Mouse (Mus musculus) MEL (cell line): ENCODE data around the gene Gatad1. TPM values are rescaled to one million over a fixed set of nuclear protein-coding genes. Genes with fewer than 3 reads are reported as not detected.

ENCODE experiments used
- DNase-seq: peaks from one replicate; pipeline ENCODE4 v3.0.0; 2011; ENCODE audit warnings: low read depth, low spot score
- H3K27ac ChIP-seq: 2 replicates; pipeline ENCODE4 v1.5.1; 2012; ENCODE audit warnings: low read depth, mild to moderate bottlenecking, control low read depth, low read length, moderate library complexity; ENCODE audit not compliant: control insufficient read depth
- H3K27me3 ChIP-seq, 2 experiments: fragments of 150-350 bp in 1 of 2; sonication (generic) in 1 of 2; 2 replicates each; pipeline ENCODE4 v1.6.1; 2012; ENCODE audit warnings: low read length in 2 of 2, mild to moderate bottlenecking in 2 of 2, improper control_type of control experiment in 1 of 2, moderate library complexity in 1 of 2; ENCODE audit not compliant: insufficient read depth in 2 of 2, control insufficient read depth in 1 of 2
- H3K36me3 ChIP-seq, 2 experiments: 2 replicates each; pipeline ENCODE4 v1.6.1; 2012 to 2014; ENCODE audit warnings: low read length in 2 of 2, improper control_type of control experiment in 1 of 2, inconsistent platforms in 1 of 2, mild to moderate bottlenecking in 1 of 2; ENCODE audit not compliant: insufficient read depth in 2 of 2, control insufficient read depth in 1 of 2
- H3K4me1 ChIP-seq, 2 experiments: fragments of 150-350 bp in 1 of 2; sonication (generic) in 1 of 2; 2 replicates each; pipeline ENCODE4 v1.6.1; 2012; ENCODE audit warnings: low read length in 2 of 2, improper control_type of control experiment in 1 of 2, mild to moderate bottlenecking in 1 of 2; ENCODE audit not compliant: insufficient read depth in 2 of 2, control insufficient read depth in 1 of 2
- H3K4me3 ChIP-seq, 2 experiments: fragments of 150-350 bp in 1 of 2; sonication (generic) in 1 of 2; 2 replicates each; pipeline ENCODE4 v1.5.1; 2012; ENCODE audit warnings: low read depth in 2 of 2, low read length in 2 of 2, mild to moderate bottlenecking in 2 of 2, moderate library complexity in 2 of 2, control low read depth in 1 of 2, improper control_type of control experiment in 1 of 2; ENCODE audit not compliant: control insufficient read depth in 1 of 2, insufficient read depth in 1 of 2
- H3K79me2 ChIP-seq: 2 replicates; pipeline ENCODE4 v1.6.1; 2012; ENCODE audit warnings: mild to moderate bottlenecking, low read length, moderate library complexity; ENCODE audit not compliant: control insufficient read depth, poor library complexity, insufficient read depth
- H3K9ac ChIP-seq: 2 replicates; pipeline ENCODE4 v1.6.1; 2012; ENCODE audit warnings: low read depth, mild to moderate bottlenecking, control low read depth, low read length, moderate library complexity; ENCODE audit not compliant: control insufficient read depth, poor library complexity, severe bottlenecking
- H3K9me3 ChIP-seq: fragments of 150-350 bp; sonication (generic); replicated peaks from 2 replicates; pipeline ENCODE4 v1.6.1; 2012; ENCODE audit warnings: mild to moderate bottlenecking, low read length, improper control_type of control experiment, moderate library complexity; ENCODE audit not compliant: insufficient read depth
- CHD1 ChIP-seq: IDR thresholded peaks from 2 replicates; pipeline ENCODE4 v1.6.1; 2012; ENCODE audit warnings: low read depth, mild to moderate bottlenecking, inconsistent platforms, low read length, improper control_type of control experiment
- CHD2 ChIP-seq: IDR thresholded peaks from 2 replicates; pipeline ENCODE4 v1.6.1; 2011; ENCODE audit warnings: low read length, improper control_type of control experiment
- CTCF ChIP-seq, 3 experiments: IDR thresholded peaks in 2 of 3; conservative IDR thresholded peaks in 1 of 3; 2 replicates each; pipeline ENCODE4 v1.5.1; 2011 to 2012; ENCODE audit warnings: low read length in 3 of 3, low read depth in 2 of 3, mild to moderate bottlenecking in 2 of 3, improper control_type of control experiment in 1 of 3, inconsistent platforms in 1 of 3, mixed read lengths in 1 of 3, moderate library complexity in 1 of 3; ENCODE audit not compliant: control insufficient read depth in 1 of 3, insufficient read depth in 1 of 3, poor library complexity in 1 of 3, severe bottlenecking in 1 of 3
- E2F4 ChIP-seq: IDR thresholded peaks from 2 replicates; pipeline ENCODE4 v1.6.1; 2011; ENCODE audit warnings: low read depth, low read length, improper control_type of control experiment, borderline replicate concordance
- ELF1 ChIP-seq: IDR thresholded peaks from 2 replicates; pipeline ENCODE4 v1.6.1; 2014; ENCODE audit warnings: low read depth, mild to moderate bottlenecking, inconsistent platforms, low read length, improper control_type of control experiment, moderate library complexity
- EP300 ChIP-seq, 2 experiments: IDR thresholded peaks; 2 replicates each; pipeline ENCODE4 v1.6.1; 2011; ENCODE audit warnings: improper control_type of control experiment in 2 of 2, low read length in 2 of 2, low read depth in 1 of 2, mild to moderate bottlenecking in 1 of 2
- ETS1 ChIP-seq: IDR thresholded peaks from 2 replicates; pipeline ENCODE4 v1.6.1; 2012; ENCODE audit warnings: low read depth, mild to moderate bottlenecking, inconsistent platforms, low read length, improper control_type of control experiment, moderate library complexity
- GABPA ChIP-seq: IDR thresholded peaks from 2 replicates; pipeline ENCODE4 v1.6.1; 2012; ENCODE audit warnings: low read depth, mild to moderate bottlenecking, inconsistent platforms, low read length, improper control_type of control experiment, moderate library complexity
- HCFC1 ChIP-seq: IDR thresholded peaks from 2 replicates; pipeline ENCODE4 v1.6.1; 2012; ENCODE audit warnings: low read depth, mild to moderate bottlenecking, inconsistent platforms, low read length, improper control_type of control experiment, moderate library complexity
- KAT2A ChIP-seq: conservative IDR thresholded peaks from 2 replicates; pipeline ENCODE4 v1.6.1; 2012; ENCODE audit warnings: low read depth, low read length, improper control_type of control experiment, inconsistent platforms
- MAX ChIP-seq: IDR thresholded peaks from 2 replicates; pipeline ENCODE4 v1.6.1; 2011; ENCODE audit warnings: low read length, improper control_type of control experiment
- MAZ ChIP-seq: IDR thresholded peaks from 2 replicates; pipeline ENCODE4 v1.6.1; 2012; ENCODE audit warnings: low read depth, mild to moderate bottlenecking, inconsistent platforms, low read length, improper control_type of control experiment
- MEF2A ChIP-seq: IDR thresholded peaks from 2 replicates; pipeline ENCODE4 v1.6.1; 2014; ENCODE audit warnings: low read depth, mild to moderate bottlenecking, inconsistent platforms, low read length, improper control_type of control experiment; ENCODE audit not compliant: poor library complexity, insufficient replicate concordance, severe bottlenecking; ENCODE audit errors: extremely low read depth
- MXI1 ChIP-seq: IDR thresholded peaks from 2 replicates; pipeline ENCODE4 v1.6.1; 2011; ENCODE audit warnings: mild to moderate bottlenecking, low read depth, low read length, improper control_type of control experiment
- MYB ChIP-seq: IDR thresholded peaks from 2 replicates; pipeline ENCODE4 v1.6.1; 2011; ENCODE audit warnings: mild to moderate bottlenecking, low read depth, low read length, improper control_type of control experiment
- MYC ChIP-seq: IDR thresholded peaks from 2 replicates; pipeline ENCODE4 v1.6.1; 2011; ENCODE audit warnings: low read depth, mild to moderate bottlenecking, low read length, improper control_type of control experiment, moderate library complexity
- NELFE ChIP-seq: IDR thresholded peaks from 2 replicates; pipeline ENCODE4 v1.6.1; 2011; ENCODE audit warnings: low read depth, low read length, improper control_type of control experiment
- POLR2A ChIP-seq, 2 experiments: IDR thresholded peaks; 2 replicates each; pipeline ENCODE4 v1.6.1; 2011 to 2012; ENCODE audit warnings: low read length in 2 of 2, mild to moderate bottlenecking in 2 of 2, control low read depth in 1 of 2, improper control_type of control experiment in 1 of 2, low read depth in 1 of 2, moderate library complexity in 1 of 2; ENCODE audit not compliant: control insufficient read depth in 1 of 2, insufficient read depth in 1 of 2, poor library complexity in 1 of 2
- POLR2AphosphoS2 ChIP-seq: IDR thresholded peaks from 2 replicates; pipeline ENCODE4 v1.6.1; 2011; ENCODE audit warnings: low read length, improper control_type of control experiment
- RAD21 ChIP-seq: IDR thresholded peaks from 2 replicates; pipeline ENCODE4 v1.6.1; 2011; ENCODE audit warnings: mild to moderate bottlenecking, low read depth, low read length, improper control_type of control experiment
- RCOR1 ChIP-seq: IDR thresholded peaks from 2 replicates; pipeline ENCODE4 v1.6.1; 2012; ENCODE audit warnings: low read depth, mild to moderate bottlenecking, inconsistent platforms, low read length, improper control_type of control experiment
- SIN3A ChIP-seq: IDR thresholded peaks from 2 replicates; pipeline ENCODE4 v1.6.1; 2012; ENCODE audit warnings: low read length, improper control_type of control experiment, inconsistent platforms
- SMC3 ChIP-seq: IDR thresholded peaks from 2 replicates; pipeline ENCODE4 v1.6.1; 2011; ENCODE audit warnings: low read depth, low read length, improper control_type of control experiment
- TBP ChIP-seq: IDR thresholded peaks from 2 replicates; pipeline ENCODE4 v1.8.0; 2011; ENCODE audit warnings: low read depth, low read length, improper control_type of control experiment
- ZNF384 ChIP-seq: IDR thresholded peaks from 2 replicates; pipeline ENCODE4 v1.6.1; 2012; ENCODE audit warnings: low read depth, mild to moderate bottlenecking, inconsistent platforms, low read length, improper control_type of control experiment
- polyA plus RNA-seq, 2 experiments: library from polyadenylated mRNA; stranded (reverse) in 1 of 2; unstranded in 1 of 2; fragments of >175 nt in 1 of 2; fragments of >200 nt in 1 of 2; gene quantifications; 2 replicates each; pipeline versions ENCODE4 v1.2.1 to v1.2.4; 2012; ENCODE audit warnings: low replicate concordance in 2 of 2, low read depth in 1 of 2; ENCODE audit not compliant: insufficient read length in 2 of 2, insufficient read depth in 1 of 2, missing spikeins in 1 of 2
- total RNA-seq: library from RNA; depleted of rRNA; stranded (reverse); fragments of 300-350 nt; gene quantifications from 2 replicates; pipeline ENCODE4 v1.2.3, GENCODE M21; 2012; rRNA removed

Gene Gatad1
- total and polyA plus RNA-seq, 3 experiments: 119 to 564 (median 186) TPM

DNA sequence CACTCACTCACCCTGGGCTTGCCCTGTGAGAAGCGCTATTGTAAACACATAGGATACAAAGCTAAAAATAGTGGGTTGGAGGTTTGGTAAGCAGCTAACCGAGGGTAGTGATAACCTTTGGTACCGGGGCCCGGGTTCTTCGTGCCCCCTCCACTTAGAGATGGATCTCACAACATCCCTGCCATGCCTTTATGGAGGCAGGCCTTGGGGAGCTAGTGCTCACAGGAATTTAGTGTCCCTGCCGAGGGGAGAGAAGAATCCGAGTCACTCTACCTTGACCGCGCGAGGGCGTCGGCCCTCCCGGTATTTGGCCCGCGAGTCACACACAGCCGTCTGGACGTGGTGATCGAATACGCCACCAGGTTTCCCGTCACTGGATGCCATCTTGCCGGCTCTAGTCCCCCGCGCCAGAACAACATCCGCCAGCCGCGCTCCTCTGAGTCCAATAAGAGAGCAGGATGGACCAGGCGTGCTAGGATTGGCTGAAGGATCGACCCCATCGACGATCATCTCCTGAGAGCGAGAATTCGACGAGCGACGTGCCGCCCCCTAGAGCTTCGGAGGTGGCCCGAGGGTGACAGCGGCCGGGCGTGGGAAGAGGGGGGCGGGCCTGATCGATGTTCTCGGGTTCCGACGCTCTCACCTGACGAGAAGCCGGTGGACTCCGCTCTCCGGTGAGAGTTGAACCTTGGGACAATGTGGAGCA is 61.1 kb downstream of the Gatad1 start, which contains the start of gene Pex1:
Pex1 (plus strand) TSS at position 374 of the 706 bp plus-strand sequence.
- H3K36me3 ChIP-seq: peaks cover 3 to 7% of the 10 kb centered on the region in 2 experiments; a peak in 2 of 4 replicates
- TF ChIP-seq CHD1 (no peak), RCOR1 (no peak), RAD21 (no peak), KAT2A (no peak; the same call in 1 of the 2 replicates), HCFC1 (peak; percentile 93), SMC3 (0 out of 2 replicates have a peak, but pooled peaks have one; percentile 15), GABPA (no peak), SIN3A (peak; percentile 97), MEF2A (0 out of 2 replicates have a peak, but pooled peaks have one; percentile 11), MYC (0 out of 2 replicates have a peak, but pooled peaks have one; percentile 45), NELFE (peak; percentile 51), E2F4 (0 out of 2 replicates have a peak, but pooled peaks have one; percentile 1), ETS1 (peak; percentile 43; the same call in 1 of the 2 replicates), MXI1 (peak; percentile 94; the same call in 1 of the 2 replicates), CTCF (IDR thresholded peaks at IDR 0.05 in 2 of 3, conservative IDR thresholded peaks at IDR 0.05 in 1 of 3; ENCODE audit: control insufficient read depth in 1 of 3, insufficient read depth in 1 of 3, low read depth in 2 of 3, low read length in 3 of 3, poor library complexity in 1 of 3, severe bottlenecking in 1 of 3) (peak in 2 of 3 experiments; percentile 67 to 70; a peak in 4 of 6 replicates), POLR2A (IDR thresholded peaks at IDR 0.05; ENCODE audit: control insufficient read depth in 1 of 2, insufficient read depth in 1 of 2, low read depth in 1 of 2, low read length in 2 of 2, poor library complexity in 1 of 2) (peak in 1 of 2 experiments; percentile 81; a peak in 2 of 4 replicates), ZNF384 (no peak), MYB (no peak), TBP (no peak; the same call in 1 of the 2 replicates), CHD2 (peak; percentile 43; the same call in 1 of the 2 replicates), MAZ (peak; percentile 86; the same call in 1 of the 2 replicates), ELF1 (peak; percentile 64), MAX (peak; percentile 67), POLR2AphosphoS2 (peak; percentile 50; the same call in 1 of the 2 replicates), EP300 (IDR thresholded peaks at IDR 0.05; ENCODE audit: low read depth in 1 of 2, low read length in 2 of 2) (peak in 1 of 2 experiments; percentile 34; a peak in 1 of 4 replicates)
- TF ChIP-seq, all 39 proteins: peak for 17
- Histone ChIP-seq H3K79me2 (peaks cover 14% of the 10 kb centered on the region), H3K9ac (peak within 1 kb of the TSS; percentile 83), H3K4me1 (peaks cover 2 to 4% of the 10 kb centered on the region in 2 experiments; a peak in 2 of 4 replicates), H3K27me3 (no peaks in the 10 kb centered on the region), H3K4me3 (peak within 1 kb of the TSS; percentile 91), H3K27ac (peak within 1 kb of the TSS; percentile 32; the same call in 1 of the 2 replicates), H3K9me3 (no peaks in the 10 kb centered on the region)
- DNase-seq: peak; percentile 97

Other genes starting within 250 kb of the Gatad1 start
- gene Fam133b, start 113.4 kb downstream of the Gatad1 start, total RNA-seq: 36.2 and 39.4 TPM in 2 replicates
- gene Fam133b, start 113.4 kb downstream of the Gatad1 start, polyA plus RNA-seq: 10 to 100 TPM in 1 of 2 experiments, not detected in 1; 56.0 TPM
- 1.6 and 1.9 TPM in 2 replicates for gene 1700109H08Rik, start 85.6 kb downstream of the Gatad1 start, total RNA-seq
- 1 to 10 TPM in 1 of 2 experiments, not detected in 1; 4.2 TPM for gene 1700109H08Rik, start 85.6 kb downstream of the Gatad1 start, polyA plus RNA-seq
- 5.2 and 6.3 TPM in 2 replicates for gene Pex1, start 61.1 kb downstream of the Gatad1 start, total RNA-seq
- gene Pex1, start 61.1 kb downstream of the Gatad1 start, polyA plus RNA-seq: 10 to 100 TPM in 1 of 2 experiments, not detected in 1; 19.4 TPM
- gene Rbm48, start 60.6 kb downstream of the Gatad1 start, total RNA-seq: 12.0 and 12.7 TPM in 2 replicates
- gene Rbm48, start 60.6 kb downstream of the Gatad1 start, polyA plus RNA-seq: 10 to 100 TPM in 1 of 2 experiments, not detected in 1; 12.9 TPM
- gene Tmbim7, start 6.0 kb downstream of the Gatad1 start, total RNA-seq: 0.16 TPM in 1 of 2 replicates, not detected in the other
- under 1 TPM in 1 of 2 experiments, not detected in 1; 0.06 TPM for gene Tmbim7, start 6.0 kb downstream of the Gatad1 start, polyA plus RNA-seq
- gene Ankib1, start 145.7 kb upstream of the Gatad1 start, total RNA-seq: 16.5 and 19.5 TPM in 2 replicates
- gene Ankib1, start 145.7 kb upstream of the Gatad1 start, polyA plus RNA-seq: 10 to 100 TPM in 1 of 2 experiments, not detected in 1; 14.5 TPM
- 20.6 and 25.6 TPM in 2 replicates for gene Krit1, start 146.0 kb upstream of the Gatad1 start, total RNA-seq
- 100 to 1,000 TPM in 1 of 2 experiments, 10 to 100 TPM in 1; 28.0 to 125 TPM for gene Krit1, start 146.0 kb upstream of the Gatad1 start, polyA plus RNA-seq
- 0.04 TPM in 1 of 2 replicates, not detected in the other for gene Lrrd1, start 188.0 kb upstream of the Gatad1 start, total RNA-seq
- gene Lrrd1, start 188.0 kb upstream of the Gatad1 start, polyA plus RNA-seq: under 1 TPM in 1 of 2 experiments, not detected in 1; 0.11 TPM
- 5.4 and 5.5 TPM in 2 replicates for gene Mterf1a, start 236.7 kb upstream of the Gatad1 start, total RNA-seq
- gene Mterf1a, start 236.7 kb upstream of the Gatad1 start, polyA plus RNA-seq: 1 to 10 TPM in 1 of 2 experiments, not detected in 1; 4.2 TPM